Mouse (Mus musculus): ENCODE measurements at regions not wholly inside any gene's neighbourhood (a gene's known extent, or its start where the extent isn't known, plus 50 kb on each side); places are given as distances from the start of the nearest gene placed in this dataset.

DNA sequence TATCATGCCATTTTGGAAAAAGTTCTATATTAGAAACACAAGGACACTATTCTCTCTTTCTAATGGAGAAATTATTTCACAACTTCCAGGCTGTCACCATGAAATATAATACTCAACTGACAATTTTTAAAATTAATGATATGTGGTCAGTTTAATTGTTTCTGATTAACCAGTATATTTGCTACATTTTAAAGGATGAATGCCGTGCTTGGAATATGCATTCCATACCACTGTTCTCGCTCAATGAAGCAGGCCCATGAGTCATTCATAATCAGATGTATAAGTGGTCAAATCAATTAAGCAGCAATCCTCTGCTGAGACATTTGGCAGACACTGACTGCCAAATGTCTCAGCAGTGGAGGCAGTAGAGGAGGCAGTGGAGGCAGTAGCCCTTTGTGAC is 283.4 kb upstream of the Gpc5 start:
- DNase-seq (ENCODE audit: low spot score), result peak; percentile 34

DNA sequence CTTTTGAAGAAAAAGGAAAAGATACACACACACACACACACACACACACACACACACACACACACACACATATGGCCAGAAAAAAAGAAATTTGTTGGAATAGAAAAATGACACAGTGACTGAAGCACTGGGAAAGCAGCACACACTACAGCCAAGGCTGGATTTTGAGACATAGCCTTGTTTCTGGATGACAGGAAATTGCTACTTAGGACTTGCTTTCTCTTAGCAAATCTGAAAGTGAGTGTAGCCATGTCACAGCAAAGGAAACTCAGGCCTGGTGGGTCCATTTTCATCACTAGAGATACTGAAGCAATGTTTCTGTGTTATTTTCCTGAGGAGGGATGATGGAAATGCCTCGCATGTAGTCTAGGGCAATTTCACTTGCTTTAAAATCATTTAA is 271.3 kb upstream of the Gpc5 start:
- peak; percentile 10 for DNase-seq (ENCODE audit: low spot score)

- peak; percentile 45 for DNase-seq (ENCODE audit: low spot score)
These were observed 270.9 kb upstream of the Gpc5 start for GRCm38 (mm10) chr14:114821098-114821594.

DNA sequence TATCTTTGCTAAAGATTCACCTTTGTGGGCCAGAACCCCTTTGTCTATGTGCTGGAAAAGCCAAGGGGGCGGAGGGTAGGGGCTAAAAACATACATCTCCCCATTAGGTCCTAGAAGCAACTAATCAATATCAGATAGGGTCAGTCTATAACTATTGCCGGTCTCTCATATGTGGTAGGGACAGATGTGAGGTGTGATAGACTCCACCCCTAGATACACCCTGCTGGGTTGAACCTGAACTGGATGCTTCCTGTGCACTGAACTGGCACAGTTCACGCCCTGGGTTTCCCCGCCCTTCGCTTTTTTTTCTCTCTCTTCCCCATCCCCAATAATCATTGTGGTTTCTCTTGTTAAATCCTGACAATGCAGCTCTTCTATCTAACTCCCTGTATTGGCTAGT is 270.3 kb upstream of the Gpc5 start:
- no peak for DNase-seq (ENCODE audit: low spot score)

- no peak for DNase-seq (ENCODE audit: low spot score)
These were observed 265.2 kb upstream of the Gpc5 start for GRCm38 (mm10) chr14:114826662-114827321.

- peak; percentile 16 for DNase-seq (ENCODE audit: low spot score)
These were observed 262.7 kb upstream of the Gpc5 start for GRCm38 (mm10) chr14:114829310-114829709.

DNA sequence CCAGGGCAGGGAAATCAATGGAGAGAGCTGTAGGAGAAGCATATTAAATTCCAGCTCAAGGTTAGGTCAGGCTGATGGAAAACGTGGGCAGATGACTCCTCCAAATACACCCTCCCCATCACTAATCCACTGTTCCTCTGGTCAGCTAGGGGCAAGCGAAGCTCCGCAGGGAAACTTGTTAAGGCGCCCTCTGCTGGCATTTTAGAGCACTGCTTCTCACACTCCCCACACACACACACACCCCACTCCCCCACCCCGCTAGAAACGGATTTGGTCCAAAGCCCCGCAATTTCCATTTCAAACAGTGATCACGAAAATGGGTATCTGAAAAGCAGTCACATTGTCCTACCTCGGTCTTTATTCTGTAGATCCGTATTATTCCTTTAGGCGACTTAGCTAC is 259.0 kb upstream of the Gpc5 start:
- peak; percentile 22 for DNase-seq (ENCODE audit: low spot score)

GRCm38 (mm10) chr14:114836723-114837349 is 255.2 kb upstream of the Gpc5 start:
- DNase-seq (ENCODE audit: low spot score), result no peak

DNA sequence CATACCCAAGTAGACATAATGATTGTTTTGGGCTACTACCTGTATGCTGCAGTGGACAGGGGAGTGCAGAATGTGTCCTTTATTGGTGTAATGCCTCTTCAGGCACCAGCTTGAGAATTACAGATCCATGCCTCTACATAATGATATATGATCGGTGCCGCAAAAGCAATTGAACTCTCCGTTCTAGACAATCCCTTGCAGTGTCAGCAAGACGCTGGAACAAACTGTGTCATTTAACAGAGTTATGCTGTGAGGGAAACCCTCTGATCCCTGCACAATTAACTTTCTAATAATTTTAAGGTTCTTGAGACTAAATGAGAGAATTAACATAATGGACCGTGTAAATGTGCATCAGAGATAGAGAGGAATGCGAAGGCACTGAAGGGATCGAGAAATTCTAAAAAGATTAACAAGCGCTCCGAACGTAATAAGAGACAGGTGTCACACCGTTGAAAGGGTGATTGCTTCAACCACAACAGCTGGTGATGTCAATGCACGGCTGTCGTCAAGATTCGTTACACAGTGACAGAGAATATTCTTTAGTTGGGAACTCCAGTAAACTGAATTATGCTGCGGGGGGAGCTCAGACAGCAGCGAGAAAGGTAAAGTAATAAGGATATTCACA is 254.3 kb upstream of the Gpc5 start:
- no peak for DNase-seq (ENCODE audit: low spot score)

DNA sequence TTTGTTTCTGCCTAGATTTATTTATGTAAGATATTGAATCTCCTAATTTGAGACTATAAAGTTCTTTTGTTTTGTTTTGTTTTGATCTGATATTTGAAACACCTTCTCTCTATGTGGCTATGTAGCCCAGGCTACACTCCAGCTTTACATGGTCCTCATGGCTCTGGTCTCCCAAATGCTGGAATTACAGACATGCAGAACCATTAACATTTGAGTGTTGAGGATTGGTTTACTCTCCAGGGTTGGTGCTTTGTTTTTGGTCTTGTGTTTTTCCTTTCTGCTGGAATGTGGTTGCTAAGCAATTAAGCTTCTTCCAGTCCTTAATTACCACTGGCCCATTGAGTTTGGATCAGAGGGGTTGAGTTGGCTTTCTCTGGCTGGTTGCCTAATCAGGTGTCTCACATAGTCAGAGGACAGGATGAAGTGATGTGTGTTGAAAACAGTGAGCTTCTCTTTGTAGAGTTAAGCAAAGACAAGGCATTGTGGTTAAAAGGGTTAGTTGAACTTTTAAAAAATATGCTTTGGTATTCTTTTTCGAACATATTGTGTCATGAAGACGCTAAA is 252.6 kb upstream of the Gpc5 start:
- DNase-seq (ENCODE audit: low spot score), result peak; percentile 73

- DNase-seq (ENCODE audit: low spot score), result no peak
These were observed 251.2 kb upstream of the Gpc5 start for GRCm38 (mm10) chr14:114840766-114841165.

DNA sequence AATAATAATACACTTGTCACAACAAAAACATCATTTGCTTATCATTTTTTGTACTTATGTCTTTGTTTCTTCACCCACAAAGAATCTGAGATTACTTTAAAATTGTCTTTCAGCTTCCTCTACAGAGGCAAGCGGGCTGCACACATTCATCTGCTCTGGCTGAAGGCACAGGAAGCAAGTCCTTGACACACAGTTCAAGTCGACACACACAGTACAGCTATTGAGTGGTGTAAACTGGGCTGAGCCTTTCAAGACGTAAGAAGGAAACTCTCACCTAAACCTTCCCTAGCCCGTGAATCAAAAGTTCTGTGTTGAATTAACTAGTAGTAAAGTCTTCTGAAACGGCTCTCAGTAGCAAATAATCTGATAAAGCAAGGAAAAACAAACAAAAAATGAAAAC is 250.5 kb upstream of the Gpc5 start:
- no peak for DNase-seq (ENCODE audit: low spot score)

DNA sequence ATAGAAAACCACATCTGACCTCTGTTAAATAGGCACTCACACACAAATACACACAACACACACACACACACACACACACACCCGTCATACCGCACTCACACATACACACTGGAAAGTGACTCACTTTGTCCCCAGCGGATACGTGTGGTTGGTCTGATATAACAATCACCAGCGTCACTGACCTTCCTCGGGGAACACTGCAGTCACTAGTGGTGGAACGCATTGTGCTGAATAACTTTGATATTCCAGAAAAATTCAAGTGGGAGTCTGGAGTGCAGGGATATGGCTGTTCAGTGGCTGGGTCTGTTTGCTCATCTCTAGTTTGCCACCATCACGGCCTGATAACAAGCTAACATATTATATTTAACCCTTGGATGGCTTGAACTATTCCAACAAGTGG is 249.7 kb upstream of the Gpc5 start:
- no peak for DNase-seq (ENCODE audit: low spot score)

DNA sequence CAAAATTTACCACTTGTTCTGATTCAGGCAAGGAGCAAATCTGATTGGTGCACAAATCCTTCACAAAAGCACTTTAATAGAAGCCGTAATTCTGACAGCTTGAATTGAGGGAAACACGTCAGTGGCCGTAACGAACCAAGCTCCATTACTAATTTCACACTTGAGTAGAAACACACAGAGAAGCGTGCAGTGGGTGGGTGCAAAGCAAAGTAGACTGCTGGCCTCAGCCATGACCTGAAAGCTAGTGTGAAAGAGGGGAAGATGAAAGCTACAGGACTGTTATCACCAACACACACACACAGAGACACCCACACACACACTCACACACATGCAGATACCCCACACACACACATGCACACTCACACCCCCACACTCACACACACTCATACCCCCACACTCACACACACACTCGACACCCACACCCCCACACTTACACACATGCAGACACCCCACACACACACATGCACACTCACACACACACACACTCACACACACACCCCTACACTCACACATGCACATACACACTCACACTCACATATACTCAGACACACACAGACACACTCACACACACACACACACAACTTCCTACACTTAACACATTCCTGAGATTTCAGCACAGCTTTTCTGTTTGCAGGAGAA is 248.8 kb upstream of the Gpc5 start:
- DNase-seq (ENCODE audit: low spot score), result peak; percentile 63

DNA sequence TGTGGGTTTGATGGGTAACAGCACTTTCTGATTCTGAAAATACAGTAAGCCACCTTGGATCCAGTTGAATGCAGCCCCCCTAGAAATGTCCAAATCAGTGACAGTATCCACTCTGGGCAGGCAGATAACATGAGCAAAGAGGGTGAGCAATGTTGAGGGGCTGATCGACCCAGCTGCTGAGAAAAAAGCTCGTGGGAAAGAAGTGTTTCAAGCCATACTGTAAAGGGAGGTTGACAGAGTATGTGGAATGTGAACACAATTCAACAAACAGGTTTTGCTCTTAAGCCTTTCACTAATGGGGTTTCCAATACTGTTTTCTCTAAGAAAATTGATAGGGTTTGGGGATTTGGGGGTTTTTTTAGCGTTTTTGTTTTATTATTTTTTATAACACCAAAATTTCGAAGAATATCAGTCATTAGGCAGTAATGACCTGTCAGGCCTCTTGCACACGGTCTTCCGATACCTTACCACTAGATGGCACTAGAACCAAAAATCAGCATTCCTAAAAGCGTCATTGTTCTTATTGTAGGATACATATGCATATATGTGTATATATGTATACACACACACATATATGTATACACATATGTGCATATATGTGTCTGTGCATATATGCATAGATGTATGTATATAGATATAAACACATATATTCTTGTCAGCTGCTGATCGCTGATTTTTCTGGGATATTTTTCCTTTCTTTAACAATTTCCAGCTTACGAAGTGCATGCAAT is 237.5 kb upstream of the Gpc5 start:
- peak; percentile 80 for DNase-seq (ENCODE audit: low spot score)

DNA sequence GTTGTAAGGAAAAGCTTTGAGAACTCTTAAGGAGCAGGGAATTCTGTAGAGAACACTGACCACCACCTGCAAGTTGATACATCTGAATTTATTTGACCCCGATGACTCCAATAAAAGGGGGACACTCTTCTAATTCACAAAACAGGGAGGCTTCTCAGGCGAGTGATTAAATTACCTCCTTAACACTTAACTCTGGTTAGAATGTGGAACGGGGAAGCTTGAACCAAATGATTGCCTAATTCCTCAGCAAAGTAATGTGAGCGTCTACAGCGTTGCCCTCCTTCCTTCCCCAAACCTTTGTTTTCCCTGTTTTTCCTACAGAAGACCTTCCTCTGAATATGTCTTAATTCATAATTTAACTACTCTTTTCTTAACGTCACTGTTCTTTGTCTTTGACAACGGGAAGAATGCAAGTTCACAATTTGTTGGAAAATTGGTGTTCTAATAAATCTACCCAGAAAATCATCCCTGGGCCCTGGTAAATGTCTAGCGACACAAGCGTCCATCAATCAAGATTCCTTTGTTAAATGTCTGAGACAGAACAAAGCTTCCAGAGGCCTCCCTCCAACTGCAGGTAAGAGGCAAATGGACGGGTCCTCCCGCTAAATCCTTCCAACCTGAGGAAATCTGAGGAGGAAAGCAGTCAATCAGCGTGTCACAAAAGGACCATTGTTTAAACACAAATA is 236.8 kb upstream of the Gpc5 start:
- DNase-seq (ENCODE audit: low spot score), result peak; percentile 32

- DNase-seq (ENCODE audit: low spot score), result peak; percentile 54
These were observed 236.3 kb upstream of the Gpc5 start for GRCm38 (mm10) chr14:114855746-114856145.

GRCm38 (mm10) chr14:114856243-114857031 is 235.6 kb upstream of the Gpc5 start:
- DNase-seq (ENCODE audit: low spot score), result peak; percentile 63

DNA sequence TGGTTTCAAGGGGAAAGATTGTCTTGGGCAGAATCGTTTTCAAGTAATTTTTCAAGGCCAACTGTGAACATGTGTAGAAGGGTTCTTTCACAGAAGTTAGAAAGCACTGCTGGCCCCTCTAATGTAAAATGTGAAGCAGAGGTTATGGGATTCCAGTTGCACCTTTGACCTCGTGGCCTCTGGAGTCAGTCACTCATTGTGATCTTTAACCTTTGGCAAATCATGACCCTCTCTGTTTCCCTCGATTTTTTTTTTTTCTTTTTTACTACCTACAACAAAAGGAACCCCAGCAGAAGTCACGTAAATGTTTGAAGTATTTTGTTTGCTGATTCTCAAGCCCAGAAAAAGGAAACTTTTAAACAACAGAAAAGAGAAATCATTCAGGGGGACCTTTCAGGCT is 234.8 kb upstream of the Gpc5 start:
- DNase-seq (ENCODE audit: low spot score), result peak; percentile 17

GRCm38 (mm10) chr14:114857689-114858088 is 234.3 kb upstream of the Gpc5 start:
- DNase-seq (ENCODE audit: low spot score), result peak; percentile 21

Data from retina, embryonic 14.5 days (tissue).